Mouse (Mus musculus): Measurements from ENCODE around the gene Phf21b. TPM values are rescaled to one million over a fixed set of nuclear protein-coding genes. Genes with fewer than 3 reads are reported as not detected.

Gene Phf21b
- 2.9 TPM for polyA plus RNA-seq (2014; fragmentation: Illumina TruSeq; extraction: RNeasy Lipid Tissue Mini Kit (QIAGEN cat#74804); ENCODE audit: low read depth, low replicate concordance)

DNA sequence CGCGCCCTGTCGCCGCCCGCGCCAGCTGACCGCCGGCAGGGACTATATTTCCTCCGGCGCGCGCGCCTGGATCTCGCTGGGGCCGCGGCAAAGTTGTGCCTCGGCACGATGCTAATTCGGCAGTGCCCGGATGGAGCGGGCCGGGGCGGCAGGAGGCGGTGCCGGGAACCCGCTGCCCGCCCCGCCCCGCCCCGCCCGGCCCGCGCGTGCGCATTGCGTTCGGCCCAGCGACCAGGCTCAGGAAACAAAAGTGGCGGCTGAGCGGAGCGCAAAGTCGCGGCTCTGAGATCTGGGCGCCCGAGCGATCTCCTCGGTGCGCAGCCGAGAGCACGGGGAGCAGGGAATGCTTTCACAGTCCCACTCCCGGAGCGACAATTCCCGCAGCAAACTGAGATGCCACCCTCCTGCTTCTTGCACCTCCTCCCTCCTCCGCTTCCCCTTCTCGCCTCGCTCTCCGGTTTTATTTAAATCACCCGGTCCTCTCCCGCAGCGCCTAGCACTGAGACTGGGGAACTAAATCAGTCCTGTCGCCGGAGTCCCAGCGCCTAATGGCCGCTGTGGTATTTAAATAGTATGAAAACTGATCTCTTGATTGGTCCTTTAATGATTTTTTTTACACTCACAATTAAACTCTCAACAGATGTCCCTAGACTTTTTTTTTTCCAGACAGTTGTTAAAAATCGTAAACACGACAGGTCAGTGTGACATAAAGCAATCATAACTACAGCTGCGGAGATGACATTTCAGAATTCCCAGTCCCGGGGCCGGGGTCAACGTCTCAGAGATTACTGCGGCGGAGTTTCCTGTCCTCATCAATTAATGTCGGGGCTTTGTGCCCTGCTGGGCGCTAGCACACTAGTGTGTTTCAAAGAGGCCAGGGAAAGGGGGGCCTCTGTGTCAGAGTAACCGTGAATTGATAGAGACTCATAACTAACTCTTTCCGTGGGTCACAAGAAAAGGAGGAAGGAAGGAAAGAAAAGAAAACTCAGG, at the start of gene Phf21b:
Phf21b (minus strand) TSS at position 44 of the 990 bp plus-strand sequence.

Other genes starting within 250 kb of the Phf21b start
- gene Prr5, start 186.4 kb downstream of the Phf21b start, polyA plus RNA-seq (2014; fragmentation: Illumina TruSeq; extraction: RNeasy Lipid Tissue Mini Kit (QIAGEN cat#74804); ENCODE audit: low read depth, low replicate concordance) = 0.50 TPM
- not detected for gene Arhgap8, start 136.0 kb downstream of the Phf21b start, polyA plus RNA-seq (2014; fragmentation: Illumina TruSeq; extraction: RNeasy Lipid Tissue Mini Kit (QIAGEN cat#74804); ENCODE audit: low read depth, low replicate concordance)
- 0.44 TPM for gene Gm29666, start 64.0 kb upstream of the Phf21b start, polyA plus RNA-seq (2014; fragmentation: Illumina TruSeq; extraction: RNeasy Lipid Tissue Mini Kit (QIAGEN cat#74804); ENCODE audit: low read depth, low replicate concordance)
- 17.3 TPM for gene Nup50, start 67.4 kb upstream of the Phf21b start, polyA plus RNA-seq (2014; fragmentation: Illumina TruSeq; extraction: RNeasy Lipid Tissue Mini Kit (QIAGEN cat#74804); ENCODE audit: low read depth, low replicate concordance)
- 11.5 TPM for gene 5031439G07Rik, start 132.5 kb upstream of the Phf21b start, polyA plus RNA-seq (2014; fragmentation: Illumina TruSeq; extraction: RNeasy Lipid Tissue Mini Kit (QIAGEN cat#74804); ENCODE audit: low read depth, low replicate concordance)
- gene Upk3a, start 161.1 kb upstream of the Phf21b start, polyA plus RNA-seq (2014; fragmentation: Illumina TruSeq; extraction: RNeasy Lipid Tissue Mini Kit (QIAGEN cat#74804); ENCODE audit: low read depth, low replicate concordance) = not detected
- 18.3 TPM for gene Fam118a, start 172.9 kb upstream of the Phf21b start, polyA plus RNA-seq (2014; fragmentation: Illumina TruSeq; extraction: RNeasy Lipid Tissue Mini Kit (QIAGEN cat#74804); ENCODE audit: low read depth, low replicate concordance)

Measured in sigmoid colon, adult 10 weeks (tissue).